Mouse (Mus musculus) left cerebral cortex, postnatal 10 days (tissue): Measurements from ENCODE around the gene Serpinb1c. TPM values are rescaled to one million over a fixed set of nuclear protein-coding genes. Genes with fewer than 3 reads are reported as not detected.
"Not testable (repeated sequence)": the region's sequence is repeated elsewhere in the genome, so short reads cannot be mapped to it uniquely, and the experiment has no call there.

Experiments used
- DNase-seq, 2 experiments: peaks; one replicate each; pipeline ENCODE4 v3.0.0; 2021 to 2022; ENCODE audit warnings: low spot score in 2 of 2, mixed read lengths in 1 of 2; ENCODE audit errors: extremely low spot score in 1 of 2
- intact Hi-C: fragments of 180-260 bp; cut with DNase I; formaldehyde crosslinking; loops from one replicate; pipeline ENCODE4 v1.15.1; 2025
- total RNA-seq, 2 experiments: library from RNA; stranded (reverse); gene quantifications; 2 replicates each; pipeline ENCODE4 v1.2.3; 2021

Serpinb1c gene
- total RNA-seq, result not detected

DNA sequence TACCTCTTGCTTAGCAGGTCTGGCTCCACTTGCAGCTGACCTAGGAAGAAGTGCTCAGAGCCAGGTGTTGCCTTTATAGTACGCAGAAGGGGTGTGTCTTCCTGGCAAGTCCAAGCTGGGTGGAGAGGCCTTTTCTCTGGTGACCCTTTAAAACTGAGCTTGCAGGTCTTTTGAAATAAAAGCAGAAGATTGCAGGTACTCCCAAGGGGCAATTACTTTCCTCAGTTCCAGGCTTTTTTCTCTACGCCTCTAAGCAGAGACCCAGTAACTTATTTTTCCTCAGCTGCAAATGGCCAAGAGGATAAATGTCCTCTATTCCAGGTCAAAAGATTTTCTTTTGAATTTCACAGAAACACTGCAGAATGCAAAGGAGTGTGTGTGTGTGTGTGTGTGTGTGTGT is at the start of gene Serpinb1c:
TSS of gene Serpinb1c (minus strand) at position 101 of the 400 bp plus-strand sequence.
- DNase-seq, result no peak
- intact Hi-C loops, result no loop called here

DNA sequence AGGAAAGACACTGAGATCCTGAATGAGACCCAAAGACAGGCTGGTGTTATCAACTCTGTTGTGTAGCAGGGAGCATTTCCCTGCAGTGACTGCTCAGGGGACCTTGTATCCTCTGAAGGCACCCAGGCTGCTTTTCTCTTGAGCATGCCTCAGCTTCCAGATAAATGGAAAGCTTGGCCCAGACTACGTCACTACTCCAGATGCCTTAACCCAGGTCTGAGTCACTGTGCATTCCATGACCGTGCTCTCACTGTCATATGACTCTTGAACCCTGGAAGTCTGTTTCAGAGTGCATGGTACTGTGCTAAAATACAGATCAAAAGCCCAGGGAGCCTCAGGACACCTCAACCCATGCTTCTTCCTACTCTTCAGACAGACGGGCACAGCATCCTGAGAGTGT is 41.2 kb upstream of the Serpinb1c start:
- DNase-seq, intact Hi-C loops: not testable (repeated sequence)

DNA sequence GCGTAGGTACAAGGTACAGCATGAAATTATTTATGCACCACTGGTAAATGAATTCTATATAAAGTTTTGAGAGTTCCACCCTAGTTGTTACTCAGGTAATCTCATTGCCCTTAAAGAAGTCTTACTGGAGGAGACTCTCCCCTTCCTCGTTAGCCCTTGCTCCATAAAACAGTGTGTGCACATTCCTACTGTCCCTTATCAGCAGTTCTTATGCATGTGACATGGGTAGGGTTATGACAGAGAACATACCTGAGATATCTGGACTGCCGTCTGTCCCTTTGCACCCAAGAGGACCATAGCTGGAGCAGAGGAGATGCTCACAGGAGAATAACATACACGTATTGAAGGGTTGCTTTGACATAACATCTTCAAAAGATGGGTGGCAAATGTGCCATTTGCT is 40.3 kb upstream of the Serpinb1c start:
- intact Hi-C loops, DNase-seq: not testable (repeated sequence)

DNA sequence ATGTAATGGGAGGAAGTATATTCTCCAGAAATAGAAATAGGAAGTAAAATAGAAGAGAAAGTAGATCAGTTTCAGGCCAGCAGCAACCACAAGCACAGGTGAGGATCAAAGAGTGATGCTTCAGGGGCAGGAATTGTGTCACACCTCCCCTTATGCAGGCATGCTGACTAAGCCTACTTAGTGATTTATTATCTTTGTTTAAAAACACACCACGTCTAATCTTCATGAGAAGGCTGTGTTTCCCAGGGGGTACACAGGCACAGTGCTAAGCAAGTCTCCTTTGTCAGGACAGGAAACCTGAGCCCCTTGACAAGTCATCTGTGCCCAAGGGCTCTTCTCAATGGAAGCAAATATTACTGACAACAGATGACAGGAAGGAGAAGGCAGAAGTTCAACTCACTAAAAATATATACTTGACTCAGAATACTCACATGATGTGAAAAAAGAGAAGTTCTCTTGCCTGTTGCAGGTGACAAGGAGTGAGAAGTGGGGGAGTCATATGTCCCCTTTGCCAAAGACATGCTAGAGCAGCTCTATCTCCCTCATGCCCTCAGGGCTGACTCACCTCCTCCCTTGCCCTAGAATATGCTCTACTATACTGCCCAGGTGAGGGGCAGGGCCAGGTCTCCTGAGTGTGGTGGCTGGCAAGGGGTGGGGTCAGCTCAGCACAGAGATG is 36.8 kb upstream of the Serpinb1c start:
- no peak for DNase-seq
- intact Hi-C loops, result no loop called here

DNA sequence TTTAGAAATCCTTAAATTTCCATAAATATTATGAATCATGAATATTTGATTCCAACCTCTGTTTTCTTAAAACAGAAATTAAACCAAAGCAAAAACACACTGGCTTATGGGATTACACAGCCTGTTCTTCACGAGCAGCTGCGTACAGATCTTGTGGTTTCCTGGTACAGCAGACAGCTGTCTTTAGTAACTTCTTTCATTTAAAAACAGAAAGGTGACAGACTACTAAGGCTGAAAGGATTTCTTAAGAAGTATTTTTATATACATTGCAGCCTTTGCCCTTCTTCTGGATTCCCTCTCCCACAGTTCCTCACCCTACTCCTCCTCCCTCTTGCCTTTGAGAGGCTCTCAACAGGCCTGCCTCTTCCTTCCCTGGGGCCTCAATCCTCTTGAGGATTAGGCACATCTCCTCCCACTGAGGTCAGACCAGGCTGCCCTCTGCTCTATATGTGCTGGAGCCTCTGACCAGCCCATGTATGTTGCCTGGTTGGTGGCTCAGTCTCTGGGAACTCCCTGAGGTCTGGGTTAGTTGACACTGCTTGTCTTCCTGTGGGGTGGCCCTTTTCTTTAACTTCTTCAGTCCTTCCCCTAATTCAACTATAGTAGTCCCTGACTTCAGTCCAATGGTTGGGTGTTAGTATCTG is 31.2 kb upstream of the Serpinb1c start:
- intact Hi-C loops, result no loop called here

DNA sequence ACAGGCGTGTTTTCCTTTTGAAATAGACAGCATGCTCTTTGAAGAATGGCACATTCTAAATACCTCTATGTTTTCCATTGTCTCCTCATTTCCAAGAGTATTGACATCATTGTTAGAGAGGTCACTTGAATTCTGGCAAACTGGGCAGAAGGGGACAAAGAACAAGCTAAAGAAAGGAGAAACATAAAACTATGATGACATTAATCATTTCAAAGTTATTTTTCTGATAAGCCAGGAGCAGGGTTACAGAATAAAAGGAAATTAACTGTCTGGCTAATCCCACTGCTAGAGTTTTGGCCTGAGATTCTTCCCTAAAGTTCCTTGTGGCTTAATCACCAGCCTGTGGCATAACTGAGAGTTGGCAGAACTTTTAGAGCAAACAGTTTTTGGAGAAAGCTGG is 29.2 kb upstream of the Serpinb1c start:
- intact Hi-C loops, result no loop called here
- no peak for DNase-seq

More for the DNA sequence above, 31.2 kb upstream of the Serpinb1c start:
- no peak for DNase-seq

DNA sequence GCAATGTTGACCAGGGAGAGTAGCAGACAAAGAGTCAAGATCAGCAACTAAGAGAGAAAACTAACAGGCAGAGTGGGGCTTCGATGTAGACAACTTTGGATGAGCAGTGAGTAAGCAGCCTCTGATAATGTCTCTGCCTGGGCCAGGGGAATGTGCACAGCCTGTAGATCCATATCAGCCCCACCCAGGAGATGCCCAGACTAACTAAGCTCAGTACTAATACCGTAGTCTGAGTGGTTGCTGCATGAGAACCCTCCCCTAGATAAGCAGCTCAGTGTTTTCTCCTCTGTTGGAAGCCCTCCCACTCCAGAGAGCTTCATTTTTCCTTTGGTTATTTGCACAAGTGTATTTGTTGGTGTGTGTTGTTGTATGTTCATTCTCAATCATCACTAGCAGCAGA is 28.6 kb upstream of the Serpinb1c start:
- intact Hi-C loops, result no loop called here

DNA sequence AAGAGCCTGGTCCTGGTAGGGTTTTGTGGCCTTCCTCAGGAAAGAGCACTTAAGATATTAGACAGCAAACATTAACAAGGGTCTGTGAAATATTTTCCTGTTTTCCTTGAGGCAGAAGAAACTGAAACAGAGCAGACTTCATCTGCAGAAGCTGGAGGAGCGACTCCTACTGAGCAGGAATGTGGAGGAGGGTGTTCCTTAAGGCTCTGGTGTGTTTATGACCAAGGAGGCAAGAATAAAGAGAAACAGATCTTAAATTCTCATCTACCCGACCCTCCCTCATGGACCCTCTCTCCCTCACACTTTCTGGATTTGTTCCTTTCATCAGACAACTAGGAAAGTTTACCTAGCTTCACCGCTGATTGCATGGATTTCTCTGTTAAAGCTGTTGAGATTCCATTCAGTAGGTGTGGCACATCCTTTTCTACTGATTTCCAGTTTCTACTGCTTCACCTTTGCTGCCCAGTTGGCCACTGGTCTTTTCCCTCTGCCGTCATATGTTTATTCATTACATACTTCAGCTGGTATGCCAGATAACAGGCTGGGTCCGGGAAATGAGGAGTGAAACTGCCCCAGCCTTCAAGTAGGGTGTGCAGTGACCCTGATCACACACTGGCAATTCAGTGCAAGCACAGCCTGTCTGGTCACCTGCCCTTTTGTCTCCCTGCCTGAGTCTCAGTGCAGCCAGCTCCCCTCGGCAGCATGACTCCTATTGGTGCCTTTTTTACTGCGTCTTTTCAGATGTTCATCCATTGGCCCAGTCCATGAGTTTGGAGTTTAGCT is 26.8 kb upstream of the Serpinb1c start:
- intact Hi-C loops, result no loop called here

More for the DNA sequence above, 28.6 kb upstream of the Serpinb1c start:
- no peak for DNase-seq

DNA sequence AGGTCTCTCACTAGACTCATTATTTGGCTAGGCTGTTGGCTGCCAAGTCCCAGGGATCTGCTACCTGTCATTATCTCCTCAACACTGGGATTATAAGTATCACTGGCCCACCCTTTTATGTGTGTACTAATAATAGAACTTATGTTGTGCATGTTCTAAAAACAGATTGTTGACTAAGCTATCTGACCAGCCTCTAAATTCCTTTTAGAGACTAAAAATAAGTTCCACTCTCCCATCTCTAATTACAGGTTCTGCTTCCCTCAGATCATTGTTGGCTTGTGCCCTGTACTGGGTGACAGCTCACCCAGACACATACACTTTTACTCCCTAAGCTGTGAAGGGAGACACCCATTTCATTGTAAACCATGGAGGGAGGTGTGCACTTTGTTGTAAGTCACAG is 24.6 kb upstream of the Serpinb1c start:
- intact Hi-C loops, result no loop called here
- no peak for DNase-seq

More for the DNA sequence above, 26.8 kb upstream of the Serpinb1c start:
- DNase-seq, result no peak

DNA sequence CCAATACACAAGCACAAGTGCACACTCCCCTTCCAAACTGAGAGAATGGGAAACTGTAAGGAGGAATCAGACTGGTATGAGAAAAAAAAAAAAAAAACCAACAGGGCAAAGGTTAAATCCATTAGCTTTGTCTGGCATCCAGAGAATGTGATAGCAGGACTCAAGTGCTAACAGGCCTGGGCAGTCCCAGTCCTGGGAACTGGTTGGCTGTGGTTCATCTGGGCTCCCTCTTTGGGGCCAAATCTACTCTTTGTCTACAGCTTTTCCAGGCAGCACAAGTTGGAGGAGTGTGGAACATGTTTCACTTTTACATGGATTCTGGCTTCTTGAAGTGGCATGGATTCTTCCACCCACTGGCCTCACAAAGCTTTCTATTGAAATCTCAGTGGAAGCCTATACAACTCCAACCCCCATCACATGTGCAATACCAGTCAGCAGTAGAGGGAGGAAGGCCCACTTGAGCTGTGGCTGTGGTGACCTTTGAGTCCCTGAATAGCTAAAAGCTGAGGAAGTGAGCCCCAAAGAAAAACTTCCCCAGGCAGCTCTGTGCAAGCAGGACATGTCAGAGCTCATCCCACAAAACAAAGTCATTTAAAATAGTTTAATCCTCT is 14.9 kb upstream of the Serpinb1c start:
- intact Hi-C loops, result no loop called here
- no peak for DNase-seq

DNA sequence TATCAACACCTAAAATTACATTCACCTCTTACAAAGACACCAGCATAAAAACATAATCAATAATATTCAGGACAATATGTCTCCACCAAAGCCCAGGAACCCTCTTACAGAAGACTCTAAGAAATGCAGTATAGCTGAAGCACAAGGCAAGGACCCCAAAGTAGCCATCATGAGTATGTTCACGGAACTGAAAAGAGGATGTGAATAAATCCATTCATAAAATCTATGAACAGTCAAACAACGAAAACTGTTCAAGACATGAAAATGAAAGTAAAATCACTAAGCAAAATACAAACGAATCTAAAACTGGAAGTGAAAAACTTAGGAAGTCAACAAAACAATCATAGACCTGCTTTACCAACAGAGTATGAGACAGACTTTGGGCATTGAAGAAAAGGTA is 10.2 kb upstream of the Serpinb1c start:
- DNase-seq, result no peak
- intact Hi-C loops, result no loop called here

DNA sequence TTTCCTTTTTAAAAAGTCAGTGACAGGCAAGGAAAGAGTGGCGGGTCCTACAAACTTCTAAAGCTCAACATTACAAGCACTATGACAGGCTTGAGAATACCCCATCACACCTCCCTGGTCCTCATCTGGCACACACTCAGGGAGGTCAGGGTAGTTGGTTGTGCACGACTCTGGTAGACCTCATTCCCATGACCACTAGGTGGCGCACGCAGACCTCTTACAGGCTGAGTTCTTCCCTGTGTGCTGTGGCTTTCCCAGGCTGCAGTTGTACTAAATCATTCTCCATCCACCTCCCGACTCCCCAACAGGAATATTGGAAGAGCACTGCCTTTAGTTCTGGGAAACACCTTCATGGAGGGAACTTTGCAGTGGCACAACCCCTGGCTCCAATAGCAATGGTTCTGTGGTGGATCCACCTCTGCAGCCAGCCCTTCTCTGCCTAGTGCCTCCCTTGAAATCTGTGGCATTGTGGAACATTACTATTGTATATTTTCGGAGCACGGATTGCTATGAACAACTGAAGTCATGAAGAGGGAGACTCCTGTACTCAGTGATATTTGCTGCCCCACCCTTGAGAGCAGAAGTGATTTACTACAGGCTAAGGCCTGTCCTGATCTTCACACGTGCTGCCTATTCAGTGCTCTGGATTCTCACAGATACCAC is 5.3 kb upstream of the Serpinb1c start:
- intact Hi-C loops, result loop anchor here (2.0 to 5.0 kb wide), 4 partner anchors 173 to 994 kb away; no protein-coding TSS in a partner anchor

DNA sequence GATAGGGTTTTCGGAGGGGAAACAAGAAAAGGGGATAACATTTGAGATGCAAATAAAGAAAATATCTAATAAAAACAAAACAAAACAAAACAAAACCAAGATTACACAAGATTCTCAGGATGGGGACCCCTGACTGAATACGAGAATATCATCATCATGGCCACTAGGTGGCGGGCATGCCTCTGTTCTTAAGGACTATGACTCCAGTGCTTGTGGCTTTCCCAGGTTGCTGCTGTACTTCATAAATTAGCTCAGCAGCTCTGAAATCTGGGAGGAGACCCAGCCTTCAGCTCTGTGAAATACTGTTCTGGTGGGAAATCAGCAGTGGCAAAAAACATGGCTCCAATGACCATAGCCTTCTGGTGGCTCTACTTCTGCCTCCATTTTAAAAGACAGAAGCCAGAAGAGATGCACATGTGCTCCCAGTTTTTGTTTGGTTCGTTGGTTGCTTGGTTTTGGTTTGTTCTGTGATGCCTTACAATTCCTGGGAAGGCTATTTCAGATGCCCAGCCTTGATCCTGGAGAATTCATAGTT is 4.5 kb upstream of the Serpinb1c start:
- peak; percentile 63 to 77 for DNase-seq
- intact Hi-C loops, result loop anchor here (2.0 to 5.0 kb wide), 4 partner anchors 174 to 995 kb away; no protein-coding TSS in a partner anchor

More for the DNA sequence above, 5.3 kb upstream of the Serpinb1c start:
- peak; percentile 87 to 92 for DNase-seq

DNA sequence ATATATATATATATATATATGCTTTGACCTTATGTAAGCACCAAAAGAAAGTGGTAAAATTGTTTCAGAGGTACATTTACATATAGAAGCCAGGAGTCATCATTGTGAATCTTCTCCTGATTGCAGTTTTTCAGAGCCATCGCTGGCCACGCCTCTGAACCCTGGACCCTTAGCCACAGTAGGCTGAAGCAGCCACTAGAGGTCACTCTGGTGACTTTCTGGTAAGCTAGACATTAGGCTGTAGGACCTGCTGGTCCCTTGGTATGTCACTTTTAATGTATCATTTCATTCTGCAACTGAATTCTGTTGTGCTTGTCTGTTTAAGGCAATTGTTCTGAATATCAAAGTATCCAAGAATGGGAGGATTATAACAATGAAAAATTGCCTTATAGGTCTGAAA is 2.6 kb upstream of the Serpinb1c start:
- no peak for DNase-seq
- intact Hi-C loops, result loop anchor here (5.0 kb wide), 2 partner anchors 922 to 997 kb away; no protein-coding TSS in a partner anchor

DNA sequence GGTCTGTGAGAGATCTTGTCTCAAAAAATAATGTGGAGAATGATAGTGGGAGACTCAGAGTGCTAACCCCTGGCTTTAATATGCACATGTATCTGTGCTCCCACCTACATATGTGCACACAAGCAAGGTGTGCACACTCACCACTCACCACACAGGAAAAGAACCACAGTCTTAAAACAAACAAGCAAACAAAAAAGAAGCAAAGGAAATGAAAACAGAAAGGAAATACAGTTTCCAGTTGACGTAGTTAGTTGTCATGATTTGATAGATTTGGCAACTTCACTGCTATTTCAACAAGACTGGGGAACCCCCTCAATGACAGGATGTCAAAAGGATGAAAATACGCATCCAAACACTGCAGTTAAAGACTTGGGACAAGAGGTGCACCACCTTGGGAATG is 1.1 kb upstream of the Serpinb1c start:
- intact Hi-C loops, DNase-seq: not testable (repeated sequence)

DNA sequence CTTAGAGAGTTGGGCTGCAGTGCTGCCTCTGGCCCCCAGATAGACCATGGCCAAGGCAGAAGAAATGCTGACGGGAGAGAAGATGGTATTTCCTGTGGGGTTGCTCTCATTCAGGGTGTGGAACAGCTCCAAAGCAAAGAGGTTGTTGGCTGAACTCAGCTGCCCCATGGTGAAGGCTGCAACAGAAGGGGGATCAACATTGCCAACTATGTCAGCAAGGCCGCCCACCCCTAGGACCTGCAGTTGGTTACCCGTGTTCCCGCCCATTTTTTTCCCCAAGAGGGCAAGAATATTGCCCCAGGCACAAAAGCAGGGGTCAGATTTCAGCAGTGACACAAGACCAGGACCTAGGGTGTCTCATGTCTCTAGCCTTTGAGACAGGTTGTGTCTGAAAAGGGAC is 1.1 kb downstream of the Serpinb1c start:
- DNase-seq, result no peak

DNA sequence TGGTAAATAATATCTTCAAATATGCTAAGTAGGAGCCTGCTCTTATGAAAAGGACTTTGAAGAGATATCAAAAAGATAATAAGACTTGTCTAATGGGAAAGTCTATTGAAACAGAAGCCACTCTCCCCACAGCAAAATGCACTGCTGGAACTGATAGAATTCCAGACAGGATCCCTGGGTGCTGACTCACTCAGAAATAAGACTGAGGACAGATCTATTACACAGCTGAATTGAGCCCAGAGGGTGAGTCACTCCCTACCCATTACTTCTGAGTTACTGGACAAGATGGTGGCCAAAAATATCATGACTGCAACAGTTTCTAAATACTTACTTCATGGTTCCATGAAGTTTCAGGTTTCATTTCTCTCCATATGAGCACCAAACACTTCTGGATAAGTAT is 13.3 kb downstream of the Serpinb1c start:
- intact Hi-C loops, result no loop called here
- DNase-seq, result no peak

More for the DNA sequence above, 1.1 kb downstream of the Serpinb1c start:
- intact Hi-C loops, result no loop called here

DNA sequence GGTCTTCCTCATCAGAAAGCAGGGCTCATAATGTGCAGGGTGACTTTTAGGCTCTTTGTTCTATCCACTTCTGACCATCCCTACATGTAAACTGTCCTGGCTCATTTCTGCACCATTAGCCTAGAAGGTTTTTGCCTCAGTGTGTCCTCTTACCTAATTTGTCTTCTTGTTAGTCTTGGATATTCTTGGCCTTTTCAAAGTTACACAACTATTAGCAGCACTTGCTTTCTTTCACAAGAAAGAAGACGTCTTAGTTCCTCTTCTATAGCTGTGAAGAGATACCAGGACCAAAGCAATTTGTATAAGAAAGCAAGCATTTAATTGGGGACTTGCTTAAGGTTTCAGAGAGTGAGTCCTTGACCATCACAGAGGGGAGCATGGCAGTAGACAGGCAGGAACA is 24.1 kb downstream of the Serpinb1c start:
- intact Hi-C loops, result no loop called here
- DNase-seq, result no peak
